Mouse (Mus musculus) embryo, embryonic 9.5 days (tissue): ENCODE data around the gene Crygc.

ENCODE experiments used
- DNase-seq: peaks from one replicate; pipeline ENCODE4 v3.0.0-alpha.2; 2017; ENCODE audit errors: extremely low spot score

The Crygc gene

DNA sequence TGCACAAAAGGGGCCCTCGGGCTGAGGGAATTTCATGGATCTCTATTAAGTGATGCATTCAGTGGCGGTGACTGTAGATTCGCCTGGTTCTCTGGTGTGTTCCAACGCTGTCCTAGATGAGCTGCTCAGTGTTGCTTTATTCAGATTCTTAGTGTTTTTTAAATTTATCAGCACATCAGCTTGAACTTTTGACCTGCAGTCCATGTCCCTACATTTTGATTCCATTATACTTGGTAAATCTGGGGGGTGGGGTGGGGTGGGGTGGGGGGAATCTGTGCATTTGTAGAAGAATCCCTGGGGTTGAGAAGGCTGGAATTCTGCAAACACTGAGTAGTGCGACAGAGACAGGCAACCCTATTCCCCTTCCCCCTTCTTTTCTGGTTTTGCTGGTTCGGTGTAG, at the start of gene Crygc:
Gene Crygc, minus strand, starts transcription at position 101 of the 400 bp plus-strand sequence.
- DNase-seq: no peak

GRCm38 (mm10) chr1:65122574-65123372, 49.3 kb upstream of the Crygc start, which contains the start of gene D630023F18Rik:
Gene D630023F18Rik (minus strand): TSS chr1:65123214.
- no peak for DNase-seq

DNA sequence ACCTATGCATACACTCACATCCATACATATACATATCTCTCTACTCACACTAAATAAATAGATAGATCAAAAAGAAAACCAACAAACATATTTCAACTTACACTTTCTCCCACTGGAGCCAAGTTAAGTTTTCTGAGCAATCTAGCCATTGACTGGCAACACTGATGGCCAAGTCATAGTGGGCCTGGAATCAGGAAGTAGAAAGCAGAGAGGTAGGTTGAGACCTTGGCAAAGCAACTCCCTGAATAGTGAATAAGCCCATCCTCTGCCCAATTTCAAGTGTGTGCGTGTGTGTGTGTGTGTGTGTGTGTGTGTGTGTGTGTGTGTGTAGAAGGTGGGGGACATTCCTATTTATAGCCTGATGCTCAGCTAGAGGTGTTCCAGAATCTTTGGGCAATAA, 45.9 kb upstream of the Crygc start, which contains the start of gene Gm28845:
Gene Gm28845, minus strand, starts transcription at position 121 of the 400 bp plus-strand sequence.
- no peak for DNase-seq

DNA sequence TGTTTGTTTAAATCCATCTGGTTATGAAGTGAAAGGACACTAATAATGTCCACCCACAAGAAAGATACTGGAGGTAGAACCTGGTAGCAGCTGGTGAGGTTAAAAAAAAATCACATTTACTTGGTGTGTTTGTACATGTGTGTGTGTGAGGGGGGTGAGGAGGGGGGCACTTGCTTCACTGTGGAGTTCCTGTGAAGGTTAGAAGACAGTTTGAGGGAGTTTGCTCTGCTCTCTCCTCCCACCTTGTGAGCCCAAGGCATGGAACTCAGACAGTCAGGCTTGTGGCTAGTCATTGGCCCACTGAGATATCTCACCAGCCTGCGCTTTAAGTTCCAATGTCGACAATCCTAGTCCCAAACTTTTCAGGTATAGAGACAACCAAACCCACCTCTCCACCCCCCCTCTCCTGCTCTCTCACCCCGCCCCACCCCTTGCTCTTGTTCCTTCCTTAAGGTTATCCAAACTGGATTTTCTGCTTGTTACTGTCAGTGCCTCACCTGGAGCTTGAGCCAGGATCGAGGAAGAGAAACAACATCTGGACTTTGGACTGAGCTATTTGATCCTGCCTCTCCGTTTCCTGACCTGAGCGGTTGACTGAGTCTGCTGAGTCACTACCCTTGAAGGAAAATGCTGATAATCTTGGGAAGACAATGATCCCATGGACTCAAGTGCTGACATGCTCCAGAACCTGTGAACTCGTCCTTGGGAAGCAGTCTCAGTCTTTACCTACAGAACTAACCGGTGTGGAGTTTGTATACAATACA, 44.8 kb upstream of the Crygc start:
- DNase-seq: no peak

GRCm38 (mm10) chr1:65113536-65114172, 40.2 kb upstream of the Crygc start:
- DNase-seq: no peak

- DNase-seq: no peak
Measured at GRCm38 (mm10) chr1:65112807-65113196, 39.3 kb upstream of the Crygc start.

GRCm38 (mm10) chr1:65112031-65112806, 38.7 kb upstream of the Crygc start:
- peak; percentile 83 for DNase-seq

- no peak for DNase-seq
Measured at GRCm38 (mm10) chr1:65109756-65110435, 36.4 kb upstream of the Crygc start.

GRCm38 (mm10) chr1:65109196-65109595, 35.7 kb upstream of the Crygc start:
- no peak for DNase-seq

DNA sequence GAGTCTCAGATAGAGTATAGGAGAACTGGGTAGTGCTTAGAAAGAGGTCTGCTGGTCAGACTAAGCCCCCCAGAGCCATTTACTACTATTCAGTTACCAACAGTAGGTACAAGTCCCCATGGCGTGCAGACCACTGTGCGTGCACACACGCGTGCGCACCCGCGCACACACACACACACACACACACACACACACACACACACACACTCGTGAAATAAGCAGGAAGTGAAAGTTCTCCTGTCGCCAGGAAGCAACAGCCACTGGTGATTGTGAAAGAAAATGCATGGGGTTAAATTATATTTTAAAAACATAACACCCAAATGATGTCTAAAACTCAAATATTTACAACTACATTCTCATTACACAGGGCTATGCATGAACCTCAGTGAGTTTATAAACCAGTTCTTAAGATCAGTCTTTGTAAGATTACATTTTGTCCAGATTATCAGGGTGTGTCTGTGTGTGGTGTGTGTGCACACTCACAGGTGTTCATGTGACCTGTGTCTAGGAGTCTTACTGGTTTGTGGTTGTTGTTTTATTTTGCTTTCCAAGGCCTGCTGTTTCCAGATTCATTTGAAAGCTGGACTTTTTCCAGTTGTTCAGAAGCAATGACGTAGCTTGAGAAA, 34.3 kb upstream of the Crygc start:
- DNase-seq: no peak

GRCm38 (mm10) chr1:65103273-65103672, 29.8 kb upstream of the Crygc start, which contains the start of gene Cryga:
Gene Cryga (minus strand): TSS chr1:65103373.
- DNase-seq: no peak

DNA sequence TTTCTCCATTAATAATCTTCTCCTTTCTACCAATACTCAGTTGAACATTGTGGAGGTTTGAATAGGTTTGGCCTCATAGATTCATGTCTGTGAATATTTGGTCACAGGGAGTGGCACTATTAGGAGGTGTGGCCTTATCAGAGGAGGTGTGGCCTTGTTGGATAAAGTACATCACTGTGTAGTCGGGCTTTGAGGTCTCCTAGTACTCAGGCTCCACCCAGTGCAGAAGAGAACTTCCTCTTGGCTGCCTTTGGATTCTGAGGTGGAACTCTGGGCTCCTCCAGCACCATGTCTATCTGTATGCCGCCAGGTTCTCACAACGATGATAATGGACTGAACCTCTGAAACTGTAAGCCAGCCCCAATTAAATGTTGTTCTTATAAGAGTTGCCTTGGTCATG, 23.5 kb upstream of the Crygc start:
- DNase-seq: no peak

DNA sequence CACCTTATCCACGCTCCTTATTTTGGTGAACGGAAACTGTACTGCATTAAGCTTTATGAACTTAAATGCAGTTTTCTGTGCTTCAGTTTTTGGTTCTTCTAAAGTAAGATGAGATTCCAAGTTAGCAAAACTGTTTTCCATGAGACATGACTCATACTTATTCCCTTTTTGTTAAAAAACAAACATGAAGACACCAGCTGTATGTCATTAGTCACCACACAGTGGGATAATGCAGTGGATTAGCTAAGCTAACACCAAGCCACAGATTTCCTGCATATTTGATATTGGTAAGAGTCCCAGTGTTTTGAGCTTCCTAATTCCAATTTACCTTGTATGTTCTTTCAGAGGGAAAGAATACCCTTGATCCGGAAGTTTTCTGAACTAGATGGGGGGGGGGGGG, 18.1 kb upstream of the Crygc start:
- DNase-seq: no peak

- DNase-seq: no peak
Measured at GRCm38 (mm10) chr1:65090370-65090769, 16.9 kb upstream of the Crygc start.

- DNase-seq: no peak
Measured at GRCm38 (mm10) chr1:65088567-65089356, 15.3 kb upstream of the Crygc start.

DNA sequence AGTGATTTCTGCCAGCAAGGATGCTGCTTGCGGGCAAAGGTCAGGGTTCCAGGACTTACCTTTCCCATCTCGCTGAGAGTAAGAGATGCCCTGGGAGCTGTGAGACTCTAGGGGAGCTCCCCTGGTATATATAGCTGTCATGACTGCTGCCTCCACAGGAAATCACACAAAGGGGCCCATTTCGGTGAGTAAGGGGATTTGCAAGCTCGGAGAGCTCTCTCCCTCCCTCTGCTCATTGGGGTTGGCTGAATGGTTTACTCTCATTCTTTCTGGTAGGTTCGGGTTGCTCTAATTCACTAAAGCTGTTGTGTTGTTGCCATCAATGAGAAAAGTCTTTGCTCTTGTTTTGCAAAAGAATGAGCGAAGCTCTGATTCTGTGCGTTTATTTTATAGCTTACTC, 8.7 kb upstream of the Crygc start, which contains the start of gene Crygb:
Gene Crygb, minus strand, starts transcription at position 101 of the 400 bp plus-strand sequence.
- no peak for DNase-seq

DNA sequence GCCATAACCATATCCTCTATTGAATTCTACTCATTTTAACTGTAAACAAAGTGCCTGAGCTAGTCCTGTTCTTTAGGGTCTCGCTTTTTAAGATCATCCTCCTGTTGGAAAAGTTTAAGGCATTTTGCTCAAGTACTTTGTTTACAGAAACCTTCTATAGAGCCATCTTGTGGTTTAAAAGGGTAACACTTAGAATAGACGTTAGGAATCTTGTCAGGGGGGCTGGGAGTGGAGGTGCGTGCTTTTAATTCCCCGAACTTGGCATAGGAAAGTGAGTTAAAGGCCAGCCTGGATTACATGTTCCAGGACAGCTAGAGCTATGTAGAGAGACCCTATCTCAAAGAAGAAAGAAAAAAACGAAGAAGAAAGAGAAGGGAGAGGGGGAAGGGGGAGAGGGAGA, 2.1 kb upstream of the Crygc start:
- DNase-seq: no peak

- no peak for DNase-seq
Measured at GRCm38 (mm10) chr1:65067842-65068241, 5.6 kb downstream of the Crygc start.

DNA sequence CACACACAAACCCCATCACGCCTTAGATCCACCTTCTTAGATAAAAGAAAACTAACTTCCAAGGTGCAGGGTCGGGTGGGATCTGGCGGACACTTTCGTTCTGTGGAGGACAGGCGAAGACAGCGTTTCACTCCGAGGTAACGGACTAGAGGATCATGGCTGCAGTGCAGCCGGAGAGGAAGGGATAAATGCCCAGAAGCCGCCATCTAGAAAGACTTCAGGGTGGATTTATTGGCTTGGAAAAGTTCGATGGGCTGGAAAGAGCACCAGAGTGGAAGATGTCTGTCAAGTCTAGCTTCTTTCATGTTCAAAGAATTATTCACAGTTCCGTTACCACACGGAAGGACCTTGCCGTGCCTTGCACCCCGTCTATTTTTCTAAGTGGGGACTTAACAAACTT, 9.3 kb downstream of the Crygc start:
- DNase-seq: no peak

- DNase-seq: no peak
Measured at GRCm38 (mm10) chr1:65063352-65063751, 10.1 kb downstream of the Crygc start, which contains the start of gene Crygd. Gene Crygd (minus strand): TSS chr1:65063452.
